Mouse (Mus musculus): ENCODE measurements around the gene Dynll1.

DNA sequence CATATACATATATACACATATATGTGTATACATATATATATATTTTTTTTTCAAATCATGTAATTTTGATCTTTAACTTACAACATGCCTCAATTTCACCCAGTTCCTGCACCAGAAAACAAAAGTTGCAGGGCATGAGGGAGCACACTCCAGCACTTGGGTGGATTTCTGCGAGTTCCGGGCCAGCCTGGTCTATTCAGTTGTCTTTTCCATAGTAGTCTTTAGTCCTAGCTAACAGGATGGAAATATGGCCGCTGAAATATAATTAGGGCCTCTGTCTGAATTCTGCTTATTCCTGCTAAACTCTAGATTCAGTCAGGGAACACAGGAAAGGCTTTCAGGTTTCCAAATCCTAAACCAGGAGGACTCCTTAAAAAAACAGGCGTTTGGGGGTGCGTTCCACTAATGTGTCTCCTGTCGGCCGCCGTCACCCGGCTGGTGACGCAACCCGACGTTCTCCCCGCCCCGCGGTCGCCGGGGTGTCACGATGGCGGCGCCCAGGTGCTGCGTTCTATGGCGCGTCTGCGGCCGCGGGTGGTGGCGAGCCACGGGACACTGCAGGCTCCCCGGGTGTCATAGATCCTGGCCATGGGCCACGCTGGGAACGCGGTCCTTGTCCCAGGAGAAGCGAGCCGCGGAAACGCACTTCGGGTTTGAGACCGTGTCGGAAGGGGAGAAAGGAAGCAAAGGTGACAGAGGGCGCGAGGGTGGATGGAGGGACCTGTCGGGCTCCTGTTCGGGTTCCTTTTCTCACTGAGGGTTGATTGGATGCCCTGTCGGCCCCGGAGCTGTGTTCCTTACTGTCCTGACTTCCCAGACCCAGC lies 21.4 kb downstream of the Dynll1 start, which contains the start of gene Coq5:
- TF ChIP-seq CTCF (IDR thresholded peaks at IDR 0.05), result no peak
- TF ChIP-seq EP300 (IDR thresholded peaks at IDR 0.05), result no peak

Measured in lung, postnatal 0 days (tissue).